ENCODE assay signal across 10 mouse cellular contexts in the genomic region with DNA sequence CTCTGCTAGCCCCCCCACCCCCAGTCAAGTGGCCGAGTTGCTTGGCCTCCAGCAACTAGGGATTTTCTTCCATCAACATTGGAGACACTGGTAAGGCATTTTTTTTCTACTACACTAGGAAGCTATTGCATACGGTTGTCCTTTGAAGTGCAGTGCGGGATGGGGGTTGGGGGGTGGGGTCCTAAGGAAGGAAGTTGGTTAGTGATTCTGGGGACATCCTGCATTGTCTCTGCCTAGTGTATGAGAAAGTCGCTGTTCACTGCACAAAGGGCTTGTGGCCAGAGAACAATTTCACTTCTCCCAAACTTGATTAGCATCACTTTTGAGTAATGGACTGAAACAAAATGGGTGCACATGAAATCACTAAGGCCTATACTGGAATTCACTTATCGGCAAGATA. TPM values are rescaled to one million over a fixed set of nuclear protein-coding genes. Genes with fewer than 3 reads are reported as not detected.
DNase-seq lines count a peak whose midpoint lies in the region; ATAC-seq and TF ChIP-seq lines count a peak whose summit lies in the region.
"Had no signal": no experiment of that assay in that cellular context is flagged by ENCODE, and none has a peak within 500 bp of the region (broad histone marks: within the 10 kb centered on the region; RNA-seq: fewer than 3 reads in every experiment).

No protein-coding gene starts in this region.

- TF ChIP-seq CTCF in CH12.LX (conservative IDR thresholded peaks at IDR 0.05 in 1 of 2, IDR thresholded peaks at IDR 0.05 in 1 of 2; ENCODE audit: low read depth in 2 of 2, low read length in 2 of 2) = no peak

- dilution Hi-C loops in CH12.LX (cut with MboI; ENCODE audit: extremely low pct_ligation_motif_present, extremely low pct_unique_long_range_greater_than_20kb, low sequenced_read_pairs) = no loop called here

- no peaks in the 10 kb centered on the region for H3K36me3 ChIP-seq in CH12.LX (replicated peaks in 1 of 2; ENCODE audit: control insufficient read depth in 1 of 2, insufficient read depth in 1 of 2, low read length in 1 of 2)
- no peaks in the 10 kb centered on the region for H3K36me3 ChIP-seq in hindbrain, embryonic 15.5 days
- no peaks in the 10 kb centered on the region for H3K36me3 ChIP-seq in midbrain, embryonic 13.5 days
- H3K36me3 ChIP-seq: limb, embryonic 13.5 days had no signal

- 19% methylated on average over 5 of the region's 5 CpGs for WGBS in hindbrain, embryonic 15.5 days
- 21% methylated on average over 5 of the region's 5 CpGs for WGBS in midbrain, embryonic 13.5 days

- peak; percentile 0 for DNase-seq in CH12.LX (ENCODE audit: extremely low read depth)
- peak; percentile 1 for DNase-seq in c-Kit-positive CD71-negative TER-119-negative erythroid progenitor cells, embryonic 14.5 days (ENCODE audit: low read depth)
- no peak for DNase-seq in c-Kit-positive CD71-positive TER-119-positive erythroid progenitor cells, embryonic 14.5 days (ENCODE audit: low spot score)
- DNase-seq in cerebellum, adult 18-20 months = no peak
- DNase-seq in urinary bladder, postnatal 4 days (ENCODE audit: low spot score in 2 of 2) = no peak
- no peak for DNase-seq in ovary, postnatal 10 days (ENCODE audit: low spot score)

- in situ Hi-C loops in CH12.LX (cut with MboI; ENCODE audit: low pct_ligation_motif_present, low pct_unique_long_range_greater_than_20kb, low sequenced_read_pairs) = no loop called here

- no peak for TF ChIP-seq RAD21 in CH12.LX (IDR thresholded peaks at IDR 0.05; ENCODE audit: low read depth, low read length)

- no peak for ATAC-seq in hindbrain, embryonic 15.5 days (ENCODE audit: low FRiP score, low read depth)
- peak; percentile 49 for ATAC-seq in midbrain, embryonic 13.5 days

- H3K9me3 ChIP-seq in CH12.LX (replicated peaks; ENCODE audit: low read length) = no peaks in the 10 kb centered on the region
- H3K9me3 ChIP-seq in hindbrain, embryonic 15.5 days = no peaks in the 10 kb centered on the region
- no peaks in the 10 kb centered on the region for H3K9me3 ChIP-seq in midbrain, embryonic 13.5 days
- H3K9me3 ChIP-seq: limb, embryonic 13.5 days had no signal

- no peak overlapping the region for H3K27ac ChIP-seq in CH12.LX (ENCODE audit: insufficient read depth, low read depth)
- H3K27ac ChIP-seq in hindbrain, embryonic 15.5 days (replicated peaks) = no peak overlapping the region
- H3K27ac ChIP-seq in midbrain, embryonic 13.5 days = peak overlapping the region; percentile 84
- H3K27ac ChIP-seq: limb, embryonic 13.5 days had no signal

- H3K27me3 ChIP-seq in CH12.LX (replicated peaks) = no peaks in the 10 kb centered on the region
- H3K27me3 ChIP-seq in hindbrain, embryonic 15.5 days = peaks cover 12% of the 10 kb centered on the region; the same call in 1 of the 2 replicates
- H3K27me3 ChIP-seq in midbrain, embryonic 13.5 days = peaks cover 11% of the 10 kb centered on the region; the same call in 1 of the 2 replicates

- H3K4me2 ChIP-seq in CH12.LX (ENCODE audit: insufficient read depth, low read depth, poor library complexity, severe bottlenecking) = no peak overlapping the region; the same call in 1 of the 2 replicates
- H3K4me2 ChIP-seq in hindbrain, embryonic 15.5 days = peak overlapping the region; percentile 31; the same call in 1 of the 2 replicates
- peak overlapping the region; percentile 49 for H3K4me2 ChIP-seq in midbrain, embryonic 13.5 days (replicated peaks)
- H3K4me2 ChIP-seq: limb, embryonic 13.5 days had no signal

- no peak overlapping the region for H3K9ac ChIP-seq in CH12.LX (ENCODE audit: insufficient read depth, low read depth)
- no peak overlapping the region for H3K9ac ChIP-seq in hindbrain, embryonic 15.5 days
- H3K9ac ChIP-seq in midbrain, embryonic 13.5 days (replicated peaks) = peak overlapping the region; percentile 46
- H3K9ac ChIP-seq: limb, embryonic 13.5 days had no signal

- no peaks in the 10 kb centered on the region for H3K79me2 ChIP-seq in CH12.LX (replicated peaks; ENCODE audit: control insufficient read depth, extremely low read depth, insufficient read depth, poor library complexity, severe bottlenecking)

- peaks cover 0 to 2% of the 10 kb centered on the region in 2 experiments; a peak in 1 of 4 replicates for H3K4me1 ChIP-seq in CH12.LX (ENCODE audit: control insufficient read depth in 1 of 2, insufficient read depth in 2 of 2)
- 0 out of 2 replicates have a peak, but pooled peaks cover 3% of the 10 kb centered on the region for H3K4me1 ChIP-seq in hindbrain, embryonic 15.5 days (replicated peaks)
- peaks cover 20% of the 10 kb centered on the region for H3K4me1 ChIP-seq in midbrain, embryonic 13.5 days (replicated peaks)

- no peak for TF ChIP-seq EP300 in CH12.LX (IDR thresholded peaks at IDR 0.05; ENCODE audit: low read length)

- TF ChIP-seq POLR2A in CH12.LX (IDR thresholded peaks at IDR 0.05; ENCODE audit: low read depth, low read length) = no peak

- H3K4me3 ChIP-seq in CH12.LX (replicated peaks in 1 of 3; ENCODE audit: low read depth in 2 of 3, low read length in 2 of 3, poor library complexity in 1 of 3) = no peak overlapping the region
- no peak overlapping the region for H3K4me3 ChIP-seq in hindbrain, embryonic 15.5 days
- peak overlapping the region; percentile 29 for H3K4me3 ChIP-seq in midbrain, embryonic 13.5 days (replicated peaks)
- H3K4me3 ChIP-seq: limb, embryonic 13.5 days had no signal

TF ChIP-seq in CH12.LX, 34 proteins besides CTCF, POLR2A, EP300 and RAD21:
- no peak for TF ChIP-seq ZKSCAN1 (IDR thresholded peaks at IDR 0.05; ENCODE audit: borderline replicate concordance, low read depth, low read length)
- TF ChIP-seq TBP (conservative IDR thresholded peaks at IDR 0.05; ENCODE audit: low read depth, low read length) = no peak
- TF ChIP-seq ELF1 (IDR thresholded peaks at IDR 0.05; ENCODE audit: low read depth, low read length) = no peak
- no peak for TF ChIP-seq SMC3 (IDR thresholded peaks at IDR 0.05; ENCODE audit: low read depth, low read length)
- no peak for TF ChIP-seq BHLHE40 (IDR thresholded peaks at IDR 0.05; ENCODE audit: low read depth, low read length)
- no peak for TF ChIP-seq NRF1 (IDR thresholded peaks at IDR 0.05; ENCODE audit: low read depth, low read length)
- TF ChIP-seq RCOR1 (conservative IDR thresholded peaks at IDR 0.05; ENCODE audit: low read depth, low read length) = no peak
- no peak for TF ChIP-seq HCFC1 (IDR thresholded peaks at IDR 0.05; ENCODE audit: low read depth, low read length)
- TF ChIP-seq CHD1 (IDR thresholded peaks at IDR 0.05; ENCODE audit: low read depth, low read length) = no peak
- TF ChIP-seq NELFE (IDR thresholded peaks at IDR 0.05; ENCODE audit: low read depth, low read length) = no peak
- no peak for TF ChIP-seq CHD2 (IDR thresholded peaks at IDR 0.05; ENCODE audit: low read length)
- TF ChIP-seq MAZ (IDR thresholded peaks at IDR 0.05; ENCODE audit: low read depth, low read length) = no peak
- no peak for TF ChIP-seq MXI1 (IDR thresholded peaks at IDR 0.05; ENCODE audit: low read depth, low read length)
- TF ChIP-seq MEF2A (IDR thresholded peaks at IDR 0.05; ENCODE audit: borderline replicate concordance, low read depth, low read length) = no peak
- no peak for TF ChIP-seq MAX (IDR thresholded peaks at IDR 0.05; ENCODE audit: low read length)
- TF ChIP-seq POLR2AphosphoS2 (IDR thresholded peaks at IDR 0.05; ENCODE audit: low read depth, low read length) = no peak
- TF ChIP-seq E2F4 (IDR thresholded peaks at IDR 0.05; ENCODE audit: insufficient replicate concordance, low read depth, low read length) = no peak
TF ChIP-seq in CH12.LX: peak in this region for 0.

RNA-seq across cellular contexts. Expression of a gene that starts 48.7 kb away (rescaled TPM):
- total RNA-seq in CH12.LX (2012; rRNA removed) (not detected in 2 replicates), CH12.LX (2014; rRNA removed) (not detected in 2 replicates)
- not detected in 2 replicates for polyA plus RNA-seq in CH12.LX (2012; ENCODE audit: insufficient read length, low read depth)
- 0.16 and 0.20 TPM in 2 replicates for polyA plus RNA-seq in hindbrain, embryonic 15.5 days (2015; fragmentation: Nextera tagmentation; extraction: Ambion mirVana)
- polyA plus RNA-seq in midbrain, embryonic 13.5 days (2015; fragmentation: Nextera tagmentation; extraction: Ambion mirVana) = not detected in 2 replicates
- polyA plus RNA-seq: neural tube, embryonic 14.5 days had no signal

Comparison
In these comparisons a context has a peak if more than half of its experiments do, and no peak if none do; other contexts are left out.
1. DNase-seq: peak in CH12.LX (single experiment) and c-Kit-positive CD71-negative TER-119-negative erythroid progenitor cells, embryonic 14.5 days (single experiment); none in c-Kit-positive CD71-positive TER-119-positive erythroid progenitor cells, embryonic 14.5 days (single experiment), cerebellum, adult 18-20 months (0 of 2), urinary bladder, postnatal 4 days (0 of 2) and ovary, postnatal 10 days (single experiment).